Mouse (Mus musculus) erythroblast, embryonic 14.5 days (primary cell): ENCODE results near the gene Rangrf.

ENCODE experiments used
- GATA1 ChIP-seq: IDR thresholded peaks from 2 replicates; pipeline ENCODE4 v1.6.1; 2012; ENCODE audit warnings: low read length, inconsistent platforms, mixed read lengths
- TAL1 ChIP-seq: IDR thresholded peaks from 3 replicates; pipeline ENCODE4 v1.6.1; 2012; ENCODE audit warnings: low read length, inconsistent platforms, mixed read lengths

DNA sequence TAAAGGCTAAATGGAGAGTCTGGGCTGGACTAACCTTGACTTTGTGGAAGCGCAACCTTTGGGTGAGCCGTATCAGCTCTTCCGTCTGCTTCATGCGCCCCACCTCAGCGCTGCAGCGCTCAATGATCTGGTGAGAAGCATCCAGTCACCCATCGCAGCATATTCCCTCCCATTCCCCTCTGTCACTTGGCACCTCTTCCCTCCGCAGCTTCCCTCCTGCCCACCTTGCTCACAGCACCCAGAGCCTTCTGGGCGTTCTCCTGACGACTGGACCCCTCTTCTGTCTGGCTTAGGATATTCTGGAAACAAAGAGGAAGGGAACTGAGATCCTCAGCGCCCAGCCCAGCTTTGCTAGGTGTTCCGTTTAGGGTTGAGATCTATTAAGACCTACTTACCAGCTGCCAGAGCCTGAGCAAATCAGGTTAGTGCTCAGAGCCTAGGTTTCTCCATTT lies 27.4 kb downstream of the Rangrf start:
- no peak for TF ChIP-seq GATA1
- TF ChIP-seq TAL1, result no peak
